Mouse (Mus musculus) thymus, adult 2 months (tissue): ENCODE data around the gene Dus4l. TPM values are rescaled to one million over a fixed set of nuclear protein-coding genes. Genes with fewer than 3 reads are reported as not detected.

ENCODE experiments used
- DNase-seq: peaks from one replicate; pipeline ENCODE4 v3.0.0; 2021
- H3K27ac ChIP-seq: fragments of 200-500 bp; 2 replicates; pipeline ENCODE4 v1.5.1; 2012; ENCODE audit warnings: low read length, control low read depth; ENCODE audit not compliant: control insufficient read depth, insufficient read depth
- H3K27me3 ChIP-seq: fragments of 200-500 bp; 2 replicates; pipeline ENCODE4 v1.6.1; 2012; ENCODE audit warnings: mild to moderate bottlenecking, low read length, moderate library complexity, mixed read lengths; ENCODE audit not compliant: control insufficient read depth, insufficient read depth
- H3K36me3 ChIP-seq: fragments of 200-500 bp; 2 replicates; pipeline ENCODE4 v1.6.1; 2012; ENCODE audit warnings: mild to moderate bottlenecking, low read length, moderate library complexity; ENCODE audit not compliant: control insufficient read depth, insufficient read depth
- H3K4me1 ChIP-seq: fragments of 200-500 bp; replicated peaks from 2 replicates; pipeline ENCODE4 v1.6.1; 2012; ENCODE audit warnings: low read length; ENCODE audit not compliant: control insufficient read depth, insufficient read depth
- H3K4me3 ChIP-seq: fragments of 200-500 bp; 2 replicates; pipeline ENCODE4 v1.5.1; 2012; ENCODE audit warnings: mild to moderate bottlenecking, low read length, control low read depth, moderate library complexity; ENCODE audit not compliant: control insufficient read depth, insufficient read depth
- CTCF ChIP-seq: fragments of 200-500 bp; IDR thresholded peaks from 2 replicates; pipeline ENCODE4 v1.5.1; 2012; ENCODE audit warnings: mild to moderate bottlenecking, control low read depth, low read length, moderate library complexity, borderline replicate concordance; ENCODE audit not compliant: control insufficient read depth, poor library complexity, insufficient read depth; ENCODE audit errors: extremely low read depth
- POLR2A ChIP-seq: fragments of 200-500 bp; IDR thresholded peaks from 2 replicates; pipeline ENCODE4 v1.6.1; 2012; ENCODE audit warnings: mild to moderate bottlenecking, low read length, control low read depth, moderate library complexity; ENCODE audit not compliant: control insufficient read depth, poor library complexity, insufficient read depth; ENCODE audit errors: extremely low read depth
- WGBS: fragments of 180-500 bp; shearing (Covaris S2); methylation state at CpG from one replicate; pipeline ENCODE4 v1.1.7; 2018; 5-methylcytosine and 5-hydroxymethylcytosine counted together
- polyA plus RNA-seq: library from polyadenylated mRNA; depleted of rRNA; stranded (reverse); fragments of >200 nt; gene quantifications from 2 replicates; pipeline ENCODE4 v1.2.3, GENCODE M21; 2012; rRNA removed

Dus4l gene
- polyA plus RNA-seq = 1.4 and 4.4 TPM in 2 replicates

- Histone ChIP-seq H3K4me1 (peaks cover 2% of the 10 kb centered on the region), H3K36me3 (no peaks in the 10 kb centered on the region), H3K4me3 (peak within 1 kb of the TSS; percentile 100), H3K27me3 (no peaks in the 10 kb centered on the region), H3K27ac (no peak within 1 kb of the TSS)
- WGBS = under 1% methylated on average over 47 of the region's 47 CpGs
- TF ChIP-seq POLR2A (peak; percentile 73; the same call in 1 of the 2 replicates), CTCF (no peak)
- DNase-seq = peak; percentile 97
Measured at GRCm38 (mm10) chr12:31654197-31654964, at the start of gene Dus4l, which contains the start of gene Cog5. Gene Dus4l (minus strand): TSS chr12:31654826. Gene Cog5 (plus strand): TSS chr12:31654869.

- no peak for TF ChIP-seq POLR2A
- no peak for DNase-seq
- no peak overlapping the region for H3K4me3 ChIP-seq
- no peaks in the 10 kb centered on the region for H3K36me3 ChIP-seq
- H3K27me3 ChIP-seq = no peaks in the 10 kb centered on the region
- no peaks in the 10 kb centered on the region for H3K4me1 ChIP-seq
- H3K27ac ChIP-seq = peak overlapping the region; percentile 10; the same call in 1 of the 2 replicates
- 96% methylated on average over 6 of the region's 6 CpGs for WGBS
Measured at GRCm38 (mm10) chr12:31703904-31704303, 49.3 kb upstream of the Dus4l start.

- no peak for DNase-seq
- H3K4me3 ChIP-seq = no peak overlapping the region
- H3K36me3 ChIP-seq = no peaks in the 10 kb centered on the region
- H3K27ac ChIP-seq = no peak overlapping the region
- no peaks in the 10 kb centered on the region for H3K27me3 ChIP-seq
- WGBS = 98% methylated on average over 5 of the region's 5 CpGs
- TF ChIP-seq POLR2A (no peak), CTCF (no peak)
- no peaks in the 10 kb centered on the region for H3K4me1 ChIP-seq
Measured at GRCm38 (mm10) chr12:31701411-31701810, 46.8 kb upstream of the Dus4l start.

- no peaks in the 10 kb centered on the region for H3K27me3 ChIP-seq
- no peaks in the 10 kb centered on the region for H3K4me1 ChIP-seq
- TF ChIP-seq POLR2A (no peak), CTCF (no peak)
- no peak for DNase-seq
- WGBS = 97% methylated on average over 5 of the region's 5 CpGs
- no peak overlapping the region for H3K4me3 ChIP-seq
- no peaks in the 10 kb centered on the region for H3K36me3 ChIP-seq
- no peak overlapping the region for H3K27ac ChIP-seq
Measured at GRCm38 (mm10) chr12:31700623-31701347, 46.2 kb upstream of the Dus4l start.

GRCm38 (mm10) chr12:31693278-31693677 is 38.7 kb upstream of the Dus4l start:
- Histone ChIP-seq H3K27me3 (no peaks in the 10 kb centered on the region), H3K27ac (no peak overlapping the region), H3K36me3 (no peaks in the 10 kb centered on the region), H3K4me1 (no peaks in the 10 kb centered on the region), H3K4me3 (no peak overlapping the region)
- WGBS = 100% methylated on average over 1 of the region's 1 CpGs
- no peak for DNase-seq
- TF ChIP-seq POLR2A (no peak), CTCF (no peak)

GRCm38 (mm10) chr12:31686679-31687078 is 32.1 kb upstream of the Dus4l start:
- H3K4me3 ChIP-seq = no peak overlapping the region
- WGBS = 93% methylated on average over 3 of the region's 3 CpGs
- DNase-seq = no peak
- peaks cover 4% of the 10 kb centered on the region; the same call in 1 of the 2 replicates for H3K36me3 ChIP-seq
- H3K27ac ChIP-seq = no peak overlapping the region
- TF ChIP-seq POLR2A = no peak
- H3K4me1 ChIP-seq = no peaks in the 10 kb centered on the region
- H3K27me3 ChIP-seq = no peaks in the 10 kb centered on the region

GRCm38 (mm10) chr12:31667187-31667586 is 12.6 kb upstream of the Dus4l start:
- Histone ChIP-seq H3K27ac (no peak overlapping the region), H3K4me1 (no peaks in the 10 kb centered on the region), H3K4me3 (no peak overlapping the region), H3K27me3 (no peaks in the 10 kb centered on the region), H3K36me3 (peaks cover 32% of the 10 kb centered on the region)
- 99% methylated on average over 3 of the region's 3 CpGs for WGBS
- DNase-seq = no peak
- TF ChIP-seq POLR2A (no peak), CTCF (no peak)
